Mouse (Mus musculus): ENCODE results near the gene Trak1.

Gene Trak1

GRCm38 (mm10) chr9:121371946-121372646, 74.8 kb downstream of the Trak1 start:
- no peak for DNase-seq (ENCODE audit: low spot score)

- DNase-seq (ENCODE audit: low spot score) = no peak
These were observed 75.8 kb downstream of the Trak1 start for GRCm38 (mm10) chr9:121373107-121373506.

GRCm38 (mm10) chr9:121373512-121373911, 76.2 kb downstream of the Trak1 start:
- no peak for DNase-seq (ENCODE audit: low spot score)

- DNase-seq (ENCODE audit: low spot score) = peak; percentile 94
These were observed 77.0 kb downstream of the Trak1 start for GRCm38 (mm10) chr9:121374076-121374863.

GRCm38 (mm10) chr9:121374864-121375255, 77.6 kb downstream of the Trak1 start:
- DNase-seq (ENCODE audit: low spot score) = no peak

GRCm38 (mm10) chr9:121376094-121376493, 78.8 kb downstream of the Trak1 start:
- no peak for DNase-seq (ENCODE audit: low spot score)

GRCm38 (mm10) chr9:121380310-121380920, 83.1 kb downstream of the Trak1 start:
- DNase-seq (ENCODE audit: low spot score) = no peak

- DNase-seq (ENCODE audit: low spot score) = no peak
These were observed 84.5 kb downstream of the Trak1 start for GRCm38 (mm10) chr9:121381678-121382297.

- DNase-seq (ENCODE audit: low spot score) = no peak
These were observed 85.3 kb downstream of the Trak1 start for GRCm38 (mm10) chr9:121382568-121382967.

GRCm38 (mm10) chr9:121383180-121383586, 85.9 kb downstream of the Trak1 start:
- peak; percentile 41 for DNase-seq (ENCODE audit: low spot score)

- no peak for DNase-seq (ENCODE audit: low spot score)
These were observed 87.3 kb downstream of the Trak1 start for GRCm38 (mm10) chr9:121384620-121385019.

- DNase-seq (ENCODE audit: low spot score) = peak; percentile 91
These were observed 87.9 kb downstream of the Trak1 start for GRCm38 (mm10) chr9:121385091-121385748.

- DNase-seq (ENCODE audit: low spot score) = no peak
These were observed 88.5 kb downstream of the Trak1 start for GRCm38 (mm10) chr9:121385749-121386350.

- DNase-seq (ENCODE audit: low spot score) = no peak
These were observed 90.4 kb downstream of the Trak1 start for GRCm38 (mm10) chr9:121387539-121388272.

- DNase-seq (ENCODE audit: low spot score) = peak; percentile 18
These were observed 91.1 kb downstream of the Trak1 start for GRCm38 (mm10) chr9:121388273-121388931.

GRCm38 (mm10) chr9:121389258-121389657, 92.0 kb downstream of the Trak1 start:
- no peak for DNase-seq (ENCODE audit: low spot score)

GRCm38 (mm10) chr9:121391898-121392297, 94.6 kb downstream of the Trak1 start:
- DNase-seq (ENCODE audit: low spot score) = no peak

GRCm38 (mm10) chr9:121392427-121392826, 95.1 kb downstream of the Trak1 start:
- peak; percentile 83 for DNase-seq (ENCODE audit: low spot score)

GRCm38 (mm10) chr9:121393104-121393503, 95.8 kb downstream of the Trak1 start:
- DNase-seq (ENCODE audit: low spot score) = no peak

GRCm38 (mm10) chr9:121394882-121395281, 97.6 kb downstream of the Trak1 start:
- no peak for DNase-seq (ENCODE audit: low spot score)

Data from retina, embryonic 14.5 days (tissue).